ENCODE assay signal across 21 mouse cellular contexts in the genomic region with DNA sequence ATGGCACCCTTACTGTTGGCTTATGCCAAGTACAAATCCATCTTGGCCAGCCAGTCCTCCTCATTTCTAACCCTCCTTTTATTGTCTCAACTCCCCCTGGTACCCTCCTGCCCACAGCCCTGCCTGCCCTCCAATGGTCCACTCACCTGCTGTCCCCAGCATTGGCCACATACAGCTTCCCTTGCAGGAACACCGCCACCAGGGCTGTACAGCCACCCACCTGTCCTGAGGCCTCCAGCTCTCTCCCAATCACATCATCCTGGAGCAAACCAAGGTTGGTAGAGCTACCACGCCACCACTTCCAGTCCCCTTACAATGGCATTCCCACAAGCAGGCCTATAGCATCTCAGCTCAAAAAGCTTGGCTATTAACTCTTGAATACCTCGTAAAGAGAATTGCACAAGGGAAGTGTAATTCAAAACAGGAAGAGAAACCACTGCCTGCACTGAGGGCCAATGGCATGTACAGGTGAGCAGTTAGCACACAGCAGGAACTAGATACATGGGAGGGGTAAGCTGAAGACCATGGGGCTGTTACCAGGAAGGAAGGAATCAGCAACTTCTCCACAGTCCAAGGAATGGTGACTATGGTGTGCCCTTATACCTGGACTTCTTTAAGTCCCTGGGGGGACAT. TPM values are rescaled to one million over a fixed set of nuclear protein-coding genes. Genes with fewer than 3 reads are reported as not detected.
DNase-seq lines count a peak whose midpoint lies in the region; ATAC-seq and TF ChIP-seq lines count a peak whose summit lies in the region.
"Had no signal": no experiment of that assay in that cellular context is flagged by ENCODE, and none has a peak within 500 bp of the region (broad histone marks: within the 10 kb centered on the region; RNA-seq: fewer than 3 reads in every experiment).

No protein-coding gene starts in this region.

- WGBS in lung, embryonic 15.5 days = 83% methylated on average over 3 of the region's 3 CpGs
- whole genome bisulfite sequencing in heart, adult 2 months = 91% methylated on average over 3 of the region's 3 CpGs

- H3K36me3 ChIP-seq in lung, embryonic 15.5 days = peaks cover 28% of the 10 kb centered on the region
- H3K36me3 ChIP-seq in heart, adult 2 months (ENCODE audit: control insufficient read depth, insufficient read depth, low read length) = no peaks in the 10 kb centered on the region

- ATAC-seq in lung, embryonic 15.5 days (ENCODE audit: borderline replicate concordance, extremely low read depth, low FRiP score, low TSS enrichment) = no peak
- peak; percentile 40 for ATAC-seq in CD4-positive, CD25-positive, alpha-beta regulatory T cell, adult 4 months
- ATAC-seq in granulocyte monocyte progenitor cell, adult 5-6 weeks (replicated peaks; ENCODE audit: poor library complexity, severe bottlenecking) = peak; percentile 20
- peak; percentile 55; the same call in 1 of the 2 replicates for ATAC-seq in neutrophil, adult 5-6 weeks (ENCODE audit: extremely low read depth, insufficient number of reproducible peaks, low FRiP score, poor library complexity, severe bottlenecking)
- ATAC-seq: intestine, postnatal 0 days had no signal

- H3K9me3 ChIP-seq in lung, embryonic 15.5 days = no peaks in the 10 kb centered on the region
- H3K9me3 ChIP-seq: forebrain, embryonic 12.5 days; heart, embryonic 10.5 days; limb, embryonic 13.5 days had no signal

- H3K4me2 ChIP-seq in lung, embryonic 15.5 days = peak overlapping the region; percentile 69
- H3K4me2 ChIP-seq: hindbrain, embryonic 14.5 days had no signal

- no peak overlapping the region for H3K9ac ChIP-seq in lung, embryonic 15.5 days
- no peak overlapping the region for H3K9ac ChIP-seq in heart, adult 2 months (ENCODE audit: low read depth, low read length)
- H3K9ac ChIP-seq: forebrain, embryonic 12.5 days; hindbrain, embryonic 14.5 days had no signal

- TF ChIP-seq EP300 in heart, adult 2 months (IDR thresholded peaks at IDR 0.05; ENCODE audit: insufficient read depth, low read depth, low read length) = no peak

- no peak overlapping the region for H3K27ac ChIP-seq in lung, embryonic 15.5 days
- H3K27ac ChIP-seq in heart, adult 2 months = no peak overlapping the region
- H3K27ac ChIP-seq: forebrain, embryonic 12.5 days; heart, embryonic 10.5 days; layer of hippocampus, adult 2 months; limb, embryonic 13.5 days had no signal

- H3K27me3 ChIP-seq in lung, embryonic 15.5 days = no peaks in the 10 kb centered on the region
- no peaks in the 10 kb centered on the region for H3K27me3 ChIP-seq in heart, adult 2 months (ENCODE audit: control insufficient read depth, insufficient read depth, low read length)
- H3K27me3 ChIP-seq: limb, embryonic 13.5 days had no signal

- no peak for DNase-seq in lung, postnatal 10 days
- no peak for DNase-seq in adrenal gland, adult 18-20 months (ENCODE audit: low spot score in 2 of 2)
- no peak for DNase-seq in heart, adult 2 months
- DNase-seq: adrenal gland, postnatal 25 days; embryo, embryonic 11 days; gastrocnemius, postnatal 14 days; kidney, postnatal 10 days; lung, adult 18-20 months; midbrain, embryonic 14.5 days; thymus, adult 2 months had no signal

- TF ChIP-seq CTCF in heart, adult 2 months (IDR thresholded peaks at IDR 0.05) = no peak

- H3K4me1 ChIP-seq in lung, embryonic 15.5 days = peaks cover 17% of the 10 kb centered on the region
- peaks cover 4% of the 10 kb centered on the region for H3K4me1 ChIP-seq in heart, adult 2 months (ENCODE audit: control insufficient read depth, insufficient read depth, low read length)

- no peaks in the 10 kb centered on the region for H3K79me2 ChIP-seq in heart, adult 2 months (replicated peaks; ENCODE audit: control insufficient read depth, insufficient read depth, low read length)

- H3K4me3 ChIP-seq in lung, embryonic 15.5 days = no peak overlapping the region
- no peak overlapping the region for H3K4me3 ChIP-seq in heart, adult 2 months
- H3K4me3 ChIP-seq: layer of hippocampus, adult 2 months had no signal

- intact Hi-C loops in heart, adult 2 months (cut with DNase I) = loop anchor here (5.0 kb wide), 1 partner anchor 35 kb away; no protein-coding TSS in a partner anchor

- no peak for TF ChIP-seq POLR2A in heart, adult 2 months (IDR thresholded peaks at IDR 0.05; ENCODE audit: insufficient read depth, low read depth, low read length)

RNA-seq across cellular contexts. Expression of a gene that starts 2.3 kb away (rescaled TPM):
- 60.4 and 62.8 TPM in 2 replicates for polyA plus RNA-seq in lung, embryonic 15.5 days (2015; fragmentation: Nextera tagmentation; extraction: Ambion mirVana)
- 10 to 100 TPM; 19.8 to 24.0 TPM for polyA plus RNA-seq in CD4-positive, CD25-positive, alpha-beta regulatory T cell, adult 4 months (2017; shearing (Covaris generic))
- total RNA-seq in granulocyte monocyte progenitor cell, adult 5-6 weeks (2014; fragmentation: Nextera tagmentation) = 34.1 and 42.6 TPM in 2 replicates
- 12.5 and 23.4 TPM in 2 replicates for total RNA-seq in granulocyte monocyte progenitor cell, adult 5-6 weeks (2017)
- total RNA-seq in neutrophil, adult 5-6 weeks (2017) = 48.0 and 59.0 TPM in 2 replicates
- total RNA-seq in adrenal gland, adult 18-20 months (2021) = 100 to 1,000 TPM; 105 to 110 TPM
- total RNA-seq in heart, adult 2 months (2021) = 10 to 100 TPM; 10.8 to 12.1 TPM
- polyA plus RNA-seq in heart, adult 2 months (2012; rRNA removed) = 17.4 and 18.9 TPM in 2 replicates

RNA-seq across cellular contexts. Expression of a gene that starts 5.7 kb away (rescaled TPM):
- 73.7 and 76.4 TPM in 2 replicates for polyA plus RNA-seq in lung, embryonic 15.5 days (2015; fragmentation: Nextera tagmentation; extraction: Ambion mirVana)
- 100 to 1,000 TPM; 151 to 174 TPM for polyA plus RNA-seq in CD4-positive, CD25-positive, alpha-beta regulatory T cell, adult 4 months (2017; shearing (Covaris generic))
- total RNA-seq in granulocyte monocyte progenitor cell, adult 5-6 weeks (2014; fragmentation: Nextera tagmentation) = 79.7 and 84.8 TPM in 2 replicates
- total RNA-seq in granulocyte monocyte progenitor cell, adult 5-6 weeks (2017) = 81.4 and 87.5 TPM in 2 replicates
- total RNA-seq in neutrophil, adult 5-6 weeks (2017) = 102 and 111 TPM in 2 replicates
- 10 to 100 TPM; 41.1 to 78.7 TPM for total RNA-seq in adrenal gland, adult 18-20 months (2021)
- total RNA-seq in heart, adult 2 months (2021) = 100 to 1,000 TPM; 182 to 219 TPM
- 251 and 268 TPM in 2 replicates for polyA plus RNA-seq in heart, adult 2 months (2012; rRNA removed)

RNA-seq across cellular contexts. Expression of a gene that starts 25.2 kb away (rescaled TPM):
- 0.06 TPM in 1 of 2 replicates, not detected in the other for polyA plus RNA-seq in lung, embryonic 15.5 days (2015; fragmentation: Nextera tagmentation; extraction: Ambion mirVana)
- not detected for polyA plus RNA-seq in CD4-positive, CD25-positive, alpha-beta regulatory T cell, adult 4 months (2017; shearing (Covaris generic))
- total RNA-seq in granulocyte monocyte progenitor cell, adult 5-6 weeks (2014; fragmentation: Nextera tagmentation) = 1.7 and 2.3 TPM in 2 replicates
- 0.30 and 0.46 TPM in 2 replicates for total RNA-seq in granulocyte monocyte progenitor cell, adult 5-6 weeks (2017)
- total RNA-seq in neutrophil, adult 5-6 weeks (2017) = 14.5 and 14.8 TPM in 2 replicates
- under 1 TPM; 0.63 to 0.83 TPM for total RNA-seq in adrenal gland, adult 18-20 months (2021)
- total RNA-seq in heart, adult 2 months (2021) = under 1 TPM; 0.39 to 0.47 TPM
- polyA plus RNA-seq in heart, adult 2 months (2012; rRNA removed) = 1.1 and 1.9 TPM in 2 replicates
- polyA plus RNA-seq: forebrain, embryonic 12.5 days; heart, embryonic 10.5 days; neural tube, embryonic 11.5 days had no signal

RNA-seq across cellular contexts. Expression of a gene that starts 26.5 kb away (rescaled TPM):
- polyA plus RNA-seq in lung, embryonic 15.5 days (2015; fragmentation: Nextera tagmentation; extraction: Ambion mirVana) = 22.3 and 24.0 TPM in 2 replicates
- polyA plus RNA-seq in CD4-positive, CD25-positive, alpha-beta regulatory T cell, adult 4 months (2017; shearing (Covaris generic)) = 10 to 100 TPM; 46.5 to 47.3 TPM
- 59.4 and 68.2 TPM in 2 replicates for total RNA-seq in granulocyte monocyte progenitor cell, adult 5-6 weeks (2014; fragmentation: Nextera tagmentation)
- 68.6 and 86.0 TPM in 2 replicates for total RNA-seq in granulocyte monocyte progenitor cell, adult 5-6 weeks (2017)
- 69.2 and 80.1 TPM in 2 replicates for total RNA-seq in neutrophil, adult 5-6 weeks (2017)
- total RNA-seq in adrenal gland, adult 18-20 months (2021) = 10 to 100 TPM; 73.7 to 81.6 TPM
- 10 to 100 TPM; 35.1 to 37.0 TPM for total RNA-seq in heart, adult 2 months (2021)
- 30.5 and 61.6 TPM in 2 replicates for polyA plus RNA-seq in heart, adult 2 months (2012; rRNA removed)

RNA-seq across cellular contexts. Expression of a gene that starts 39.3 kb away (rescaled TPM):
- 1.4 and 1.7 TPM in 2 replicates for polyA plus RNA-seq in lung, embryonic 15.5 days (2015; fragmentation: Nextera tagmentation; extraction: Ambion mirVana)
- polyA plus RNA-seq in CD4-positive, CD25-positive, alpha-beta regulatory T cell, adult 4 months (2017; shearing (Covaris generic)) = 1 to 10 TPM; 2.3 to 5.1 TPM
- total RNA-seq in granulocyte monocyte progenitor cell, adult 5-6 weeks (2014; fragmentation: Nextera tagmentation) = 0.26 TPM in 1 of 2 replicates, not detected in the other
- 0.56 and 2.6 TPM in 2 replicates for total RNA-seq in granulocyte monocyte progenitor cell, adult 5-6 weeks (2017)
- 3.7 and 4.2 TPM in 2 replicates for total RNA-seq in neutrophil, adult 5-6 weeks (2017)
- 1 to 10 TPM; 1.9 to 2.7 TPM for total RNA-seq in adrenal gland, adult 18-20 months (2021)
- total RNA-seq in heart, adult 2 months (2021) = 1 to 10 TPM; 1.6 to 2.3 TPM
- polyA plus RNA-seq in heart, adult 2 months (2012; rRNA removed) = 2.0 and 3.4 TPM in 2 replicates
